Mouse (Mus musculus): ENCODE data around the gene Xrcc2. TPM values are rescaled to one million over a fixed set of nuclear protein-coding genes. Genes with fewer than 3 reads are reported as not detected.
"Not testable (repeated sequence)": the region's sequence is repeated elsewhere in the genome, so short reads cannot be mapped to it uniquely, and the experiment has no call there.

Xrcc2 gene
- total RNA-seq (2021): 1 to 10 TPM; 5.6 to 6.2 TPM
- long read RNA-seq, experiment 1, transcript Xrcc2-201 (3 exons, 3,247 nt): major isoform, 8 of 11 reads
- long read RNA-seq, experiment 1, partial matches to known transcripts: 0 of 11 reads
- long read RNA-seq, experiment 1, other reads (novel, unspliced or antisense): 3 of 11 reads
- long read RNA-seq, experiment 2, partial matches to known transcripts: 0 of 3 reads
- long read RNA-seq, experiment 2, other reads (novel, unspliced or antisense): 0 of 3 reads

DNA sequence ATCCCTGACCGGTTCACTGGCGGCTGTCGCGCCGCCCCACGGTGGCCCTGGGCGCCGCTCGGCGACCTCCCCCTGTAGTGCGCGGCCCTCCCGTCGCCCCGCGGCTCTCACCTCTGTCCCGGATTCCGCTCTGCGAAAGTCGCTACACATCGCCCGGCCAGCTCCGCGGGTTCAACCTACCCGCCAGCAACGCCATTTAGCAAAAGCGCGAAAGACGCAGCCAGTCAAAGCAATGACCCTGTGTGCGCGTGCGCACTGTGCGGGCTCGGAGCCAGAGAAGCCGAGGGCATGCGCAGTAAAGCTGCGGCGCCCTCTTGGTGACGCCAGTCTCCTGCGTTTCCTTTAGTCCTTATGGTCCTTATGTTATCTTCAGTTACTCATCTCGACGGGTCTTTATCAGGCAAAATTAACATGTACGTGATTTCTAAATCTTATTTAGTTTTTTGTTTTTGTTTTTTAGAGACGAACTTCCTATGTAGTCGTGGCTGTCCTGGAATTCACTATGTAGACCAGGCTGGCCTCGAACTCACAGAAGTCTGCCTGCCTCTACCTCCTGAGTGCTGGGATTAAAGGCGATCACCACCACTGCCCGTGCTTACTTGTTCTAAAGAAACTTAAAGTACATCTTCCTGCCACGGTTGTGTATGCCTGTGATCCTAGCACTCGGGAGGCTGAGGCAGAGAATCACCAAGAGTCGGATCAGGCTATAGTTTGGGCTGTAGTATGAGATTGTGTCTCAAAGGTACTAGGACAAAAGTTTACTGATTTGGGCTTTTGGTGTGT lies at the start of gene Xrcc2:
TSS of gene Xrcc2 (minus strand) at position 259 of the 783 bp plus-strand sequence.
- DNase-seq: peak; percentile 96 to 97

DNA sequence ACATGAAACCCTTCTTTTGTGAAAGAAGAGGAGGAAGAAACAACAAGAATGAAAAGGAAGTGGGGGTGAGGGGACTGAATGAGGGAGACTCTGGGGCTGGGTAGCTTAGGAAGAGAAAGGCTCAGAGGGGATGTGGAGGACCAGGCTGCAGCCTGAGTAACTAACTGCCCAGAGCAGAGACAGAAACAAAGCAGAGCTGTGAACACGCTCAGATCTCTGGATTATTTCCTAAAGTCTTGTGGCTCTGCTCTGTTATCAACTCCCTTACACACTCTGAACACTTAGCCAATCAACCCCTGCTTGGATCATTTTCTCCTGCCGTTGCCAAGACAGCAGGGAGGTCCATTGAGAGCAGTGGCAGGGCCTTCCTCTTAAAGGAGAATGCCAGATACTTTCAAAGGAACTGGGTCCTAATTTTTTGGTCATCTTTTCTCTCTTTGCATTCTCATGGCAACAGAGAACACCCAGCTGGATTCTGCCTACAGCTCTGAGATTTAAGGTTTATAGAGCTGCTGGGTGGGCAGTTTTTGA lies 48.7 kb upstream of the Xrcc2 start:
- peak; percentile 63 to 81 for DNase-seq

DNA sequence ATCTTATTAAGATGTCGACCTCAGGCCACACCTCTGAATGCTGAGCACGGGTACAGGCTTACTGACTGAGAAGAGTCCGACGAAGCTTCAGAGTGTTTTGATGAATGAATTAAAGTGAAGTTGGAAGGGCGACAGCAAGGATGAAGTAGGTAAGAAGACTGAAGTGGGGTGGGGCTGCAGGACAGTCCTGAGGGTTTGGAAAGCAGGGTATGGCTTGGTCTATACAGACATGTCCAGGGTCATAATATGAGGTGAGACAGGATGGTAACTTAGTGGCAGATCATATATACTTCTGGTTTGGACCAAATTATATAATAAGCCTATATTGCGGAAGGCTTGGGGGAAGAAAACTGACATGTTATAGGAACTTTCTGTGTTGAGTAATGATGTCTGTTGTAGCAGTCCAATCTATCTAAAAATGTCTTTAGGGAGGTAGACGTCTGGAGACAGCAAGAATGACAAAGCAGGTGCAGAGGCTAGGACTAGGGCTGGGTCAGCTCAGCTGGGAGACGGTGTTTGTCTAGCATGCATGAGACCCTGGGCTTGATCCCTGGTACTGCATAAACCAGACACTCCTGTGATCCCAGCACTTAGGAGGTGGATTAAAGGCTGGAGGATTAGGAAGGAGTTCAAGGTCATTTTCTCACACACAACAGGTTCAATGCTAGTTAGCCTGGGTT lies 48.1 kb upstream of the Xrcc2 start:
- no peak for DNase-seq

DNA sequence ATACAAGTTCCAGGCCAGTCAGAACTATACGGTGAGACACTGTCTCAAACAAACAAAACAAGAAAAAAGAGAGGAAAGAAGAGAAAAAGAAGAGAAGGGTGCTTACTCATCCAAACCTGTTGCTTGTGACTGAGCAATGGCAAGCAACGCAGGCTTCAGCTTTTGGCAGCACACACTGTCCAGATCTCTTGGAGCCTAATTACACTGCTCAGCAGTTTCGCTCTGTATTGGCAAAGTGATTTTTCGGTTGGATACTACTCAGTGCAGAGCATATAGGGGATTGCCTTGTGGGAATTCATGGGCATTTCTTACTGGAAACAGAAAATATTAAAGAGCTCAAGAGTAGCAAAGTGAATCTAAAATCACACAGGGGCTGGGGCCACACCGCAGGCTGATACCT lies 47.2 kb upstream of the Xrcc2 start:
- DNase-seq: peak; percentile 61 to 78

DNA sequence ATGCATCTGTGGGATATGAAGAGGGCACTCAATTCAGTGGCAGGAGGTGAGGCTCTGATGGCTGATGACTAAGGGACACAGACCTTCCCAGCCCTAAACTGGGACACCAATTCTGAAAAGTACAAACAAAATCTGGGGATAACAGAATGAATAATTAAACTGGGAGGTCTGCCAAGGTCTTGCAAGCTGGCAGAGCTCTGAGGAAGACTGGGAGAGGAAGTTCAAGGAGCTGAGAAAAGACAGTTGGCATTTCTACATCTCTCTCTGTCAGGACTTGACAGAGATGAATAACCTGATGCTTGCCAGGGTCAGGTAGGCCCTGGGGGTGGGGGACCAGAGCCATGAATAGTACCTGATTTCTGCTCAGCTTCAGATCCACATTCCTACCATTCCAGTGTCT lies 45.9 kb upstream of the Xrcc2 start:
- peak; percentile 27 to 33 for DNase-seq

DNA sequence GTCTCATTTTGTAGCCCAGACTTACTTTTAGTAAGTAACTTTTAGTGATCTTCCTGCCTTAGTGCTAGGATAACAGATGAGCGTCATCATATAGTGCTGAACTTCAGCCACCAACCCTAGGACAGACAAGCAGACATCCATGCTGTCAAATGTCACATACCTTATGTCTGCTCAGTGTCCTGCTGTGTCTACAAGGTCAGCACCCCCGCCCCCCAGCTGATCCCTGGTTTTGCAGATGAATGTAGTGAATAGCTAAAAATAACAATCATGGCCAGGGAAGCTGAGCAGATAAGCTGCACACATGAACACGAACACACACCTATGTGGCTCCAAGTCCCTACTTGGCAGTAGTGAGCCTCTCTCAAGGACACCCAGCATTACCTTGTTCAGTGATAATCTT lies 43.0 kb upstream of the Xrcc2 start:
- peak in 1 of 2 experiments; percentile 22 for DNase-seq

DNA sequence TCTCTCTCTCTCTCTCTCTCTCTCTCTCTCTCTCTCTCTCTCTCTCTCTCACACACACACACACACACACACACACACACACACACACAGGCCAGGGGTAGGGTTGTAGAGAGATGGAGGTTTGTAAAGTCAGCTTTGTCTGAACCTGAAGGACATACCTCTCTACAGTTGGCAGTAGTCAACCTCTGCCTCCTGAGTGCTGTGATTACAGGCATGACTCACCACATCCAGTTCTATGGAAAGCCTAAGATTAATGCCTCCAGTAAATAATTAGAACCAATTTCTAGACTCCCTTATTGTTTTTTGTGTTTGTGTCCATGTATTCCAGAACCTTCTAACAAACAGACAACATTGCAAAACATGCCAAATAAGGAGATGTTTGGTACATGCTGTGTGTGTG lies 42.3 kb upstream of the Xrcc2 start:
- DNase-seq: no peak

DNA sequence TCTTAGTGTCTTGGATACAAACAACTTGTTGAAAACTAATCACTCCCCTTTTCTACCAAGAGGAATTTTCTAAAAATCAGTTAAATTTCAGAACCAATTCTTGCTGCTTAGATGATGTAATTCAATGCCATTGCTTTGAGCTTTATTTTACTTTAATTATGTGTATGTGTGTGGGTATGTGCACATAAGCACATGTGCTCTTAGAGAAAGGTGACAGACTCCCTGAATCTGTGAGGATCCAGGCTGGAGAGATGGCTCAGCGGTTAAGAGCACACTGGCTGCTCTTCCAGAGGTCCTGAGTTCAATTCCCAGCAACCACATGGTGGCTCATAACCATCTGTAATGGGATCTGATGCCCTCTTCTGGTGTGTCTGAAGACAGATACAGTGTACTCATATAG lies 33.3 kb upstream of the Xrcc2 start:
- DNase-seq: not testable (repeated sequence)

DNA sequence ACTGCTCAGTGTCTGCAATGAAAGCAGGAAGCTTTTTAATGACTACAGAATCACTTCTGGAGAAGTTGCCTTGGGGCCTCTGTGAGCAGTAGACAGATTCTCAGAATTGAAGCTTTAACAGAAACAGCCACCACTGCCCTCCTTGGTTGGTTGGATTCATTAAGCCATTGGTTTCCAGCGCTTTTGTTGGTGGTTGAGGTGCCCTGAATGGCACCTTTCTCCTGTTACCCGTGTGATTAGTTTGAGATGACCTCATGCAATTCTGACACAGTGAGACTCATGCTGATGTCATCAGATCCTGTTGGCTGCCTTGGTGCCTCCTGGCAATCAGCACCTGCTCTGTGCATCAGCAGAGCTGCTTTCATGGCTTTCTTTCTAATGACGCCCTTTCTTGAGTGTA lies 32.8 kb upstream of the Xrcc2 start:
- no peak for DNase-seq

DNA sequence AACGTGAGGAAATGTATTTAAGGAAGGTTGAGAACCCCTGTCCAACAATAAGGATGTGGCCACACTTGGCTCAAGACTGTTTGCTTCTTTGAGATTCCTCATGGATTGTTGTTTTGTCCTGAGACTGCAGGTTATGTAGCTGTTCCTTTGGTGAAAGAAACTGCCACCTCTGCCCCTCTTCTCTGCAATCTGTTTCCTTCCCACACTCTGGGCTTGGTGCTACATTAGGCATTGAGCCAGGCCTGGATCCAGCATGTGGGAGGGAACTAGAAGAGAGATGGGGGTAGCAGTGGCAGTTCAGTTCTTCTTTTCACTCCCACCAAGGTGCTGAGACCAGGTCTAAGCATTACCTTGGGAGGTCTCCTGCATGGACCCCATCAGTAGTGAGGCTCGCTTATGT lies 30.2 kb upstream of the Xrcc2 start:
- no peak for DNase-seq

DNA sequence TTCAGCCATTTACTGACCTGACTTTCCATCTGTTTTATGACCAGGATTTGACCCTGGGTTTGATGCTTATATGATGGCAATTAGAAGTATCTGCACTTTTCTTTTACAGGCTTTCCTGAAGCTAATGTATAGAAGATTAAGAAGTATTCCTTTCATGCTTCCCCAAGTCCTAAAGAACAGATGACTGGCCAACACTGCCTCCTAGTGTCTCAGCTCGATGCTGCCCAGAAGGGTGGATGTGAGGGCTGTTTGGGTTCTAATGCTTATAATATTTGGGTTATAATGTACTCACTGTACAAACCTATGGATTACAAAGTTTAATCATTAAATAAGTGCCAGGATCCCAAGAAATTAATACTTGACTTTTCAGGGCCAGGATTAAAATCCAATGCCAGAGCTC lies 28.7 kb upstream of the Xrcc2 start:
- peak; percentile 29 to 75 for DNase-seq

DNA sequence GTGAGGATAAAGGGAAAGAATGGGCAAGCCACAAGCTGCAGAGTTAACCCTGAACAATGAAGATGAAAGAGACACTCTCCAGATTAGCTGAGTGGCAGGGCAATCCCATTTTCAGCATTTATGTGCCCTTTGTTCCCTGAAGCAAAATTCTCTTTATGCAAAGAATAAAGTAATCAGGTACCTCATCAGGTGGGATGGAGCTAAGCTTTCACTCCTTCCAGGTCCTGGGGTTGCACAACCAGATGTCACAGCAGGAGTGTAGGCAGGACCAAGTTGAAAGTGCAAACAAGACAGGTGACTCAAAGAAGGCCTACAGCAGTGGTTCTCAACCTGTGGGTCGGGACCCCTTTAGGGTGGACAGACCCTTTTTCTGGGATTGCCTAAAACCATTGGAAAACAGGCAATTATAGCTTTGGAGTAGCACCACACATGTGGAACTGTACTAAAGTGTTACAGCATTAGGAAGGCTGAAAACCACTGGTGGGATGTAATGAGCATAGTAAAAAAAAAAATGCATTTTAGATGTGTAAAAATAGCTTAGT lies 18.6 kb upstream of the Xrcc2 start:
- DNase-seq: no peak

DNA sequence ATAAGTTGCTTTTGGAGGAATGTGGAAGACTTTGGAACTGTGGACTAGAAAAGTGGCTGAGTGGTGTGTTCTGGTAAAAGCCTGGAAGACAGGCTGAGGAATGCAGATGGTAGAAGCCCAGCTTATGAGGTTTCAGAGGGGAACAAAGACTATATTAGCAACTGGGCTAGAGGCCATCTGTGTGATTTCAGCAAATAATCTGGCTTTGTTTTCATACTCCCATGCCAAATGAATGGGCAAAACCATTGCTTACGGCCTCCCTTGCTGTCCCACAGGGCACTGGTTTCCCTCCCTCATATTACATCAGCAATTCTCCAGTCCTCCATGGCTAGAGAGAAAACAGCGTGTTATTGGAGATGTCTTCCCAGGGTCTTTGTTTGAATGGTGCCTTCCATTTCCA lies 17.4 kb upstream of the Xrcc2 start:
- peak in 1 of 2 experiments; percentile 40 for DNase-seq

DNA sequence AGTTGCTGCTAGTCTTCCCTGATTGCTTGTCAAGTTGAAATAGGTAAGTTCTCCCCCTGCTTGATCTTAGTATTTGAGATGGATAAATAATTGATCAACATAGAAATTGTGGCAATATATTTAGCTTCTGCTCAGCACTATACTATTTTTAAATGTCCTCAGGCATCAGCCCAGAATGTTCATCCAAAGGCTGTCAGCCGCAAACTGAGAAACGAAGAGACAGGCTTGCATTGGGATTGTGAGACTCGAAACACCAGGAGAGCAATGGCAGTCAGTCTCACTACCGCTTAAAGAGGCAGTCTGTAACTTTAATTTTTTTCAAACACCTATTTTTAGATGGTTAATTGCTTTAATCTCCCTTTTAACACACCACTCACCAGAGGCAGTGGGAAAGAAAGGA lies 13.8 kb upstream of the Xrcc2 start:
- DNase-seq: peak in 1 of 2 experiments; percentile 13

DNA sequence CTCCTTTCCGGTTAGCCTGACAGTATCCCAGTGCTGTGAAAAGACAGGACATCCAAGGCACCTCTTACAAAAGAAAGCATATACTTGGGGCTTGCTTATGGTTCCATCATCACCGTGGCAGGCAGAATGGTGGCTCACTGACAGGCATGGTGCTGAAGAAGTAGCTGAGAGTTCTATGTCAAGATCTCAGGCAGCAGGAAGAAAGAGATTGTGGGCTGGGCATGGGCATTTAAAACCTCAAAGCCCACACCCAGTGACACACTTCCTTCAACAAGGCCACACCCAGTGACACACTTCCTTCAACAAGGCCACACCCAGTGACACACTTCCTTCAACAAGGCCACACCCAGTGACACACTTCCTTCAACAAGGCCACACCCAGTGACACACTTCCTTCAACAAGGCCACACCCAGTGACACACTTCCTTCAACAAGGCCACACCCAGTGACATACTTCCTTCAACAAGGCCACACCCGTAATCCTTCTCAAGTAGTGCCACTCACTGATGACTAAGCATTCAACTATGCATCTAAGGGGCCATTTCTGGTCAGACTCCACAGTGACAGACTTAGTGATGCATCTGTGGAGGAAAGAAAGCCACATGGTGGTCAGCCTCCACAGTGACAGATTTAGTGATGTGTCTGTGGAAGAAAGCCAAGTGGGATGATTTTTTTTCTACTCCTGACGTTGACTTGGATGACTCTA lies 7.5 kb upstream of the Xrcc2 start:
- DNase-seq: not testable (repeated sequence)

DNA sequence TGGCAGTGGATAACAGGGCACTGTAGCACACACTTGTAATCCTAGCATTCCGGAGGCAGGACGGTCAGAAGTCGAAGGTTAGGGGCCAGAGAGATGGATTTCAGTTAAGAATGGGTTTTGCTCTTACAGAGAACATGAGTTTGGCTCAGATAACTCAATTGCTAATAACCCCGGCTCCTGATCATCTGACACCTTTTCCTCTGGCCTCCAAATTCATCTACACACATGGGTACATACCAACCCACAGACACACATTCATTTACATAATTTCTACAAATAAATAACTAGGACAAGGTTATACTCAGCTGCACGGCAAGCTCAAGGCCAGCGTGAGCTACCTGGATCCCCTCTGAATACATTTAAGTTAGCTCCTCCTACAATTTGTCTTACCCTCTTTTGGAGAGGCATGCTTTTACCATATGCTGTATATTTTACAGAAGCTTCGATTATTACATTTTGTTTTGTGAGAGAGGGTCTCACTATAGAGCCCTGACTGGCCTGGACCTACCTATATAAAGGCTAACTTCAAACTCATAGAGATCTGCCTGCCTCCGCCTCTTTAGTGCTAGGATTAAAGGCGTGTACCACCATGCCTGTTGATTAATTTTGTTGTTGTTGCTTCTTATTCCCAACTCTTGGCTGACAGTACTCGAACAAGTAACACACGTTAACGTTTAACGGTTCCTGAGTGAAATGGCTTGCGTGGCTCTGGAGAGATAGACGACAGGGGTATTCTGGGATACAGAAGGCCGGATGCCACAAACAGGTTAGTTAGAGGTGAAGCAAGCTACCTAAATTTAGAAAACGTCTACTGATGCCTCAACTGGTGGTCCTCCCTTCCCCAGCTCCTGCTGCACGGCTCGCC lies 691 bp downstream of the Xrcc2 start:
- DNase-seq: no peak

DNA sequence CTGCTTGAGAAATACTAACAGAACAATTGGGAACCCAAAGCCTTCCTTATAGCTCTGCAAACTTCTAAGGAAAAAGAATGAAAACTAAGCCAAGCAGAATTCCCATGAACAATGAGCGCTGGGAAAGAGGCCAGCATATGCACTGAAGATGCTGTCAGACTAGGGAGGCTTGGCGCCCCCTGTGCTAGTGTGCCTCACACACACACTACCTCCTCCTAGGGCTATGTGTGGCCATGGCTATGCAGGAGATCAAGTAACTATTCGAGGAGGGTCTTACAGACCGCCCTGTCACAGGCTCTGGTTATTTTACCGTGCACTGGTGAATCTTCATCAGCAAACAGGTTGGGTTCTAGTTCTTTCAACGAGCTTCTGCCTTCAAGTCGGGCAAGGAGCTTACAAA lies 7.7 kb downstream of the Xrcc2 start:
- DNase-seq: no peak

DNA sequence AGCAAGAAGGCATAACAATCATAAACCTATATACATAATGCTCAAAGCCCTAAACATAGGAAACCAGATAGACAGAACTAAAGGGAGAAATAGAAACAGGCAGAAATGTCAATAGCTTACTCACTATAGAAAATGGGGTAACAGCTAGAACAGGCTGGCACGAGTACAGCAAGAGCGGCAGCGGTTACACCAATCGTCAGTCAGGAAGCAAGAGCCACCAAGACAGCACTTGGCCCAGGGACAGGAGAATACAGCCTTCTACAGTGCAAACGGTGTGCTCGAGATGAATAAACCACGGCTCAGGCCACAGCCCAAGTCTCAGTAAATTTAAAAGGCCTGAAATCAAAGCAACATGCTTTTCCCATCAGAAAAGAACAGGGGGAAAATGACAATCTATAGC lies 9.4 kb downstream of the Xrcc2 start:
- no peak for DNase-seq

DNA sequence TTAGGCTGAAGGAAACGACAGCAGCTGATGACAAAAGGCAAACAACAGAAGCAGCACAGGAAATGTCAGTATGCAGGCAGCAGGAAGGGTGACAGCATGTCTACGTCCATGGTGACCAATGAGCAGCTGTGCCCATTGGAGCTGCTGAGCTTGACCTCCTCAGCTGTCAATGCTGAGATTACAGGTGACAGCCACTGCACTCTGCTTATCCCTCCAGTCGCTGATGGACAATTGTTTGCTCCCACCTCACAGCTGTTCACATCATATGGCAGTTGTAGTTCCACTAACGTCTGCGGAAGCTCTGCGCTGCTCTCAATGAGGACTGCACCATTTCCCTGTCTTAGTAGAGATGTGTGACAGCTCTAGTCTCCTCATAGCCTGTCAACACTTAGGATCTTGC lies 9.8 kb downstream of the Xrcc2 start:
- DNase-seq: no peak

DNA sequence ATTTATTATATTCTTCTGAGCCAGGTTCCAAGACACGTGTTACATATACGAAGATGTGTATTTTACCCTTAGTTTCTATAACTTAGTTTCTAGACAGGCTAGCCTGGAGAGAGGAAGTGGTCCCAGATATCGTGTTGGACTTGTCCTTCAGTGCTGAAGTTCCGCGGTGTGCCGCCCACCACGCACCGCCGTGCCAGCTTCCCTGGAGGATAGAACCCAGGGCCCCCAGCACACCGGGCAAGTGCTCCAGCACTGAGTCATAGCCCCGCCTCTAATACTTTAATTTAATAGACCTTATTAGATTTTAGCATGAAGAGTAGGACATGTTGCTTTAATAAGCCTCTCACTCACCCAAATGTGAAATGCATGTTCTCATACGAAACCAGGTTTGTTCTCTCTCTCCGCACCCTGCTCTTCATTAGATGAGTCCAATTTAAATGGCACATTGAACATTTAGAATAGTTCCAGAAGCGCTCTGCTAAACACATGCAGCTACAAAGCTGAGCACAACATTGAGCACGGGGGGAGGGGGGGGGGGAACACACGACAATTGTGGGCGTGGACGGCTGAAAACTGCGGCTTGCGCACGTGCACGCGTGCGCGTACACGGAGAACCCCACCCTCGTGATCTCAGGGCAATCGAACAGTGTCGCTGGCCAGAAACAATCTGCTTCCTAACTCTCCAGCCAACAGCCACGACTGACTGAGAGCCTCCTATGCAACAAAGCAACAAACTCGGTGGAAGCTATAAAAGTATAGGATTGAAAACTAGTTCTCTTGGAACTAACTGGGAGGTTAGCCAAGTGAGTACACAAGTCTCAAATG lies 33.7 kb downstream of the Xrcc2 start:
- DNase-seq: no peak
